Mouse (Mus musculus) granulocyte monocyte progenitor cell, adult 5-6 weeks (primary cell): Measurements from ENCODE around the gene Olfr1196. TPM values are rescaled to one million over a fixed set of nuclear protein-coding genes. Genes with fewer than 3 reads are reported as not detected.
"Not testable (repeated sequence)": the region's sequence is repeated elsewhere in the genome, so short reads cannot be mapped to it uniquely, and the experiment has no call there.

Experiments
- ATAC-seq: replicated peaks from 2 replicates; pipeline ENCODE4 v1.8.0; 2016; ENCODE audit warnings: mild to moderate bottlenecking, moderate TSS enrichment, inconsistent platforms; ENCODE audit not compliant: poor library complexity, severe bottlenecking
- total RNA-seq, 2 experiments: library from RNA; stranded (forward) in 1 of 2; stranded (reverse) in 1 of 2; fragments of 200-712, 200-1000 nt in 1 of 2; fragments of >200 nt in 1 of 2; fragmentation: Nextera tagmentation in 1 of 2; gene quantifications; 2 replicates each; pipeline ENCODE4 v1.2.3; 2014 to 2017

Gene Olfr1196
- total RNA-seq (2014; fragmentation: Nextera tagmentation) (not detected in 2 replicates), total RNA-seq (2017) (not detected in 2 replicates)

GRCm38 (mm10) chr2:88704497-88704896, at the start of gene Olfr1196:
Gene Olfr1196, minus strand, starts transcription at chr2:88704597.
- ATAC-seq: no peak

GRCm38 (mm10) chr2:88751270-88751669, 46.9 kb upstream of the Olfr1196 start, which contains the start of gene Olfr1198:
Gene Olfr1198, minus strand, starts transcription at chr2:88751370.
- ATAC-seq: no peak

GRCm38 (mm10) chr2:88743379-88743778, 39.0 kb upstream of the Olfr1196 start:
- ATAC-seq: no peak

- no peak for ATAC-seq
Observed at GRCm38 (mm10) chr2:88732266-88732665, 27.9 kb upstream of the Olfr1196 start, which contains the start of gene Olfr1197. Gene Olfr1197, minus strand, starts transcription at chr2:88732366.

GRCm38 (mm10) chr2:88689087-88689486, 15.3 kb downstream of the Olfr1196 start, which contains the start of gene Olfr1195:
Gene Olfr1195, minus strand, starts transcription at chr2:88689187.
- ATAC-seq: no peak

GRCm38 (mm10) chr2:88675328-88675727, 29.1 kb downstream of the Olfr1196 start, which contains the start of gene Olfr1193:
Gene Olfr1193, plus strand, starts transcription at chr2:88675628.
- ATAC-seq: not testable (repeated sequence)

GRCm38 (mm10) chr2:88648209-88648608, 56.2 kb downstream of the Olfr1196 start, which contains the start of gene Olfr1192-ps1:
Gene Olfr1192-ps1, plus strand, starts transcription at chr2:88648509.
- no peak for ATAC-seq

Other genes with a start within 250 kb of the Olfr1196 start
- gene Olfr1183, start 249.7 kb downstream of the Olfr1196 start, total RNA-seq (2014; fragmentation: Nextera tagmentation): not detected in 2 replicates
- not detected in 2 replicates for gene Olfr1183, start 249.7 kb downstream of the Olfr1196 start, total RNA-seq (2017)
- not detected in 2 replicates for gene Olfr1184, start 221.0 kb downstream of the Olfr1196 start, total RNA-seq (2014; fragmentation: Nextera tagmentation)
- not detected in 2 replicates for gene Olfr1184, start 221.0 kb downstream of the Olfr1196 start, total RNA-seq (2017)
- gene Olfr1185-ps1, start 211.3 kb downstream of the Olfr1196 start, total RNA-seq (2014; fragmentation: Nextera tagmentation): not detected in 2 replicates
- not detected in 2 replicates for gene Olfr1185-ps1, start 211.3 kb downstream of the Olfr1196 start, total RNA-seq (2017)
- not detected in 2 replicates for gene Olfr1186, start 186.0 kb downstream of the Olfr1196 start, total RNA-seq (2014; fragmentation: Nextera tagmentation)
- not detected in 2 replicates for gene Olfr1186, start 186.0 kb downstream of the Olfr1196 start, total RNA-seq (2017)
- not detected in 2 replicates for gene Olfr1188, start 147.7 kb downstream of the Olfr1196 start, total RNA-seq (2014; fragmentation: Nextera tagmentation)
- not detected in 2 replicates for gene Olfr1188, start 147.7 kb downstream of the Olfr1196 start, total RNA-seq (2017)
- gene Olfr1189, start 118.1 kb downstream of the Olfr1196 start, total RNA-seq (2014; fragmentation: Nextera tagmentation): not detected in 2 replicates
- not detected in 2 replicates for gene Olfr1189, start 118.1 kb downstream of the Olfr1196 start, total RNA-seq (2017)
- gene Olfr1191-ps1, start 64.1 kb downstream of the Olfr1196 start, total RNA-seq (2014; fragmentation: Nextera tagmentation): not detected in 2 replicates
- gene Olfr1191-ps1, start 64.1 kb downstream of the Olfr1196 start, total RNA-seq (2017): not detected in 2 replicates
- gene Olfr1192-ps1, start 56.1 kb downstream of the Olfr1196 start, total RNA-seq (2014; fragmentation: Nextera tagmentation): not detected in 2 replicates
- gene Olfr1192-ps1, start 56.1 kb downstream of the Olfr1196 start, total RNA-seq (2017): not detected in 2 replicates
- gene Olfr1193, start 29.0 kb downstream of the Olfr1196 start, total RNA-seq (2014; fragmentation: Nextera tagmentation): not detected in 2 replicates
- not detected in 2 replicates for gene Olfr1193, start 29.0 kb downstream of the Olfr1196 start, total RNA-seq (2017)
- gene Olfr1195, start 15.4 kb downstream of the Olfr1196 start, total RNA-seq (2014; fragmentation: Nextera tagmentation): not detected in 2 replicates
- not detected in 2 replicates for gene Olfr1195, start 15.4 kb downstream of the Olfr1196 start, total RNA-seq (2017)
- not detected in 2 replicates for gene Olfr1197, start 27.8 kb upstream of the Olfr1196 start, total RNA-seq (2014; fragmentation: Nextera tagmentation)
- gene Olfr1197, start 27.8 kb upstream of the Olfr1196 start, total RNA-seq (2017): not detected in 2 replicates
- gene Olfr1198, start 46.8 kb upstream of the Olfr1196 start, total RNA-seq (2014; fragmentation: Nextera tagmentation): not detected in 2 replicates
- not detected in 2 replicates for gene Olfr1198, start 46.8 kb upstream of the Olfr1196 start, total RNA-seq (2017)
- not detected in 2 replicates for gene Olfr1199, start 55.9 kb upstream of the Olfr1196 start, total RNA-seq (2014; fragmentation: Nextera tagmentation)
- not detected in 2 replicates for gene Olfr1199, start 55.9 kb upstream of the Olfr1196 start, total RNA-seq (2017)
- not detected in 2 replicates for gene Olfr1200, start 65.9 kb upstream of the Olfr1196 start, total RNA-seq (2014; fragmentation: Nextera tagmentation)
- not detected in 2 replicates for gene Olfr1200, start 65.9 kb upstream of the Olfr1196 start, total RNA-seq (2017)
- gene Olfr1201, start 88.4 kb upstream of the Olfr1196 start, total RNA-seq (2014; fragmentation: Nextera tagmentation): not detected in 2 replicates
- gene Olfr1201, start 88.4 kb upstream of the Olfr1196 start, total RNA-seq (2017): not detected in 2 replicates
- gene Olfr1202, start 109.9 kb upstream of the Olfr1196 start, total RNA-seq (2014; fragmentation: Nextera tagmentation): not detected in 2 replicates
- not detected in 2 replicates for gene Olfr1202, start 109.9 kb upstream of the Olfr1196 start, total RNA-seq (2017)
- gene Olfr1205, start 125.1 kb upstream of the Olfr1196 start, total RNA-seq (2014; fragmentation: Nextera tagmentation): not detected in 2 replicates
- not detected in 2 replicates for gene Olfr1205, start 125.1 kb upstream of the Olfr1196 start, total RNA-seq (2017)
- gene Olfr1204, start 144.7 kb upstream of the Olfr1196 start, total RNA-seq (2014; fragmentation: Nextera tagmentation): not detected in 2 replicates
- not detected in 2 replicates for gene Olfr1204, start 144.7 kb upstream of the Olfr1196 start, total RNA-seq (2017)
- not detected in 2 replicates for gene Olfr1206, start 158.6 kb upstream of the Olfr1196 start, total RNA-seq (2014; fragmentation: Nextera tagmentation)
- gene Olfr1206, start 158.6 kb upstream of the Olfr1196 start, total RNA-seq (2017): not detected in 2 replicates
- gene Olfr1208, start 197.7 kb upstream of the Olfr1196 start, total RNA-seq (2014; fragmentation: Nextera tagmentation): not detected in 2 replicates
- not detected in 2 replicates for gene Olfr1208, start 197.7 kb upstream of the Olfr1196 start, total RNA-seq (2017)
- not detected in 2 replicates for gene Olfr1209, start 210.6 kb upstream of the Olfr1196 start, total RNA-seq (2014; fragmentation: Nextera tagmentation)
- gene Olfr1209, start 210.6 kb upstream of the Olfr1196 start, total RNA-seq (2017): not detected in 2 replicates
- not detected in 2 replicates for gene Olfr1211, start 233.5 kb upstream of the Olfr1196 start, total RNA-seq (2014; fragmentation: Nextera tagmentation)
- gene Olfr1211, start 233.5 kb upstream of the Olfr1196 start, total RNA-seq (2017): not detected in 2 replicates
- gene Olfr1212, start 249.4 kb upstream of the Olfr1196 start, total RNA-seq (2014; fragmentation: Nextera tagmentation): not detected in 2 replicates
- gene Olfr1212, start 249.4 kb upstream of the Olfr1196 start, total RNA-seq (2017): not detected in 2 replicates